Mouse (Mus musculus) kidney, postnatal 0 days (tissue): ENCODE data around the gene Sema4c. TPM values are rescaled to one million over a fixed set of nuclear protein-coding genes. Genes with fewer than 3 reads are reported as not detected.

Experiments used
- ATAC-seq: fragments of 200-750 bp; cut with Nextera tagmentation; replicated peaks from 2 replicates; pipeline ENCODE4 v1.8.0; 2017; ENCODE audit warnings: low read depth, moderate number of reproducible peaks, moderate TSS enrichment, moderate library complexity; ENCODE audit not compliant: low FRiP score
- DNase-seq: peaks from one replicate; pipeline ENCODE4 v3.0.0-alpha.2; 2016; ENCODE audit warnings: low spot score
- H3K27ac ChIP-seq: fragments of 300-500 bp; sonication (generic); 2 replicates; pipeline ENCODE4 v1.5.1; 2014; ENCODE audit warnings: mild to moderate bottlenecking
- H3K27me3 ChIP-seq: fragments of 300-500 bp; sonication (generic); 2 replicates; pipeline ENCODE4 v1.6.1; 2014; ENCODE audit warnings: low read length, mixed read lengths; ENCODE audit not compliant: insufficient read depth
- H3K36me3 ChIP-seq: fragments of 300-500 bp; sonication (generic); 2 replicates; pipeline ENCODE4 v1.6.1; 2014; ENCODE audit warnings: low read length, mixed read lengths; ENCODE audit not compliant: insufficient read depth
- H3K4me1 ChIP-seq: fragments of 300-500 bp; sonication (generic); replicated peaks from 2 replicates; pipeline ENCODE4 v1.6.1; 2014; ENCODE audit warnings: antibody characterized with exemption, low read length, mixed read lengths; ENCODE audit not compliant: insufficient read depth
- H3K4me2 ChIP-seq: fragments of 300-500 bp; sonication (generic); 2 replicates; pipeline ENCODE4 v1.6.1; 2014; ENCODE audit warnings: mild to moderate bottlenecking, low read length, moderate library complexity, mixed read lengths
- H3K4me3 ChIP-seq: fragments of 300-500 bp; sonication (generic); replicated peaks from 2 replicates; pipeline ENCODE4 v1.5.1; 2014; ENCODE audit warnings: low read depth, low read length
- H3K9ac ChIP-seq: fragments of 300-500 bp; sonication (generic); 2 replicates; pipeline ENCODE4 v1.6.1; 2014; ENCODE audit warnings: low read depth, low read length
- H3K9me3 ChIP-seq: fragments of 300-500 bp; sonication (generic); replicated peaks from 2 replicates; pipeline ENCODE4 v1.6.1; 2016; ENCODE audit warnings: low read length, inconsistent platforms, mixed read lengths
- CTCF ChIP-seq: IDR thresholded peaks from 2 replicates; pipeline ENCODE4 v1.5.1; 2016; ENCODE audit warnings: antibody characterized with exemption, low read depth, mild to moderate bottlenecking, moderate library complexity
- WGBS: fragments of 180-500 bp; shearing (Covaris S2); extraction: QIAGEN DNeasy Blood & Tissue Kit; methylation state at CpG from one replicate; pipeline ENCODE4 v1.1.7; 2014; 5-methylcytosine and 5-hydroxymethylcytosine counted together
- polyA plus RNA-seq: library from polyadenylated mRNA; unstranded; fragments of >200 nt; fragmentation: Nextera tagmentation; extraction: Ambion mirVana; gene quantifications from 2 replicates; pipeline ENCODE4 v1.2.1, GENCODE M21; 2015

Sema4c gene
- polyA plus RNA-seq, 1 experiment from 2014 or later, result 13.5 TPM

DNA sequence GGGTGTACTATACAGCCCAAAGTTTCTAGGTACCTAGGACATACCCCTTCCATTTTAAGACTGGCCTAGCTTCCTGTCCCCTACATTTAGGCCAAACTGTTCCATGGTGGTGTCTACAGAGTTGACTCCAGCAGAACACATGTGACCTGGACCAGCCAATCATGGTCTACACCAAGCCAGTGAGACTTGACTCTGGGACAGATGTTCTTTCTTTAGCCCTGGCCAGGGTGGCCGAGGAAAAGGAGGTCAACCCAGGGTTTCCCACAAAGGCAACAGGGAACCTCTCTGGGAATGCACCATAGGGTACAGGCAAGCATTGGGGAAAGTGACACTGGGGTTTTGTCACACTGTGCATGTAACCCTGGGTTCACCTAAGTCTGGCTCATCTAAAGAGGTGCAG, 14.6 kb upstream of the Sema4c start:
- H3K9ac ChIP-seq, result no peak overlapping the region
- H3K4me1 ChIP-seq, result peaks cover 47% of the 10 kb centered on the region
- no peak for TF ChIP-seq CTCF
- H3K4me3 ChIP-seq, result no peak overlapping the region
- H3K27ac ChIP-seq, result no peak overlapping the region
- no peaks in the 10 kb centered on the region for H3K27me3 ChIP-seq
- DNase-seq (no peak), ATAC-seq (no peak)
- H3K4me2 ChIP-seq, result no peak overlapping the region
- no peaks in the 10 kb centered on the region for H3K9me3 ChIP-seq
- H3K36me3 ChIP-seq, result no peaks in the 10 kb centered on the region
- WGBS, result 52% methylated on average over 1 of the region's 1 CpGs

DNA sequence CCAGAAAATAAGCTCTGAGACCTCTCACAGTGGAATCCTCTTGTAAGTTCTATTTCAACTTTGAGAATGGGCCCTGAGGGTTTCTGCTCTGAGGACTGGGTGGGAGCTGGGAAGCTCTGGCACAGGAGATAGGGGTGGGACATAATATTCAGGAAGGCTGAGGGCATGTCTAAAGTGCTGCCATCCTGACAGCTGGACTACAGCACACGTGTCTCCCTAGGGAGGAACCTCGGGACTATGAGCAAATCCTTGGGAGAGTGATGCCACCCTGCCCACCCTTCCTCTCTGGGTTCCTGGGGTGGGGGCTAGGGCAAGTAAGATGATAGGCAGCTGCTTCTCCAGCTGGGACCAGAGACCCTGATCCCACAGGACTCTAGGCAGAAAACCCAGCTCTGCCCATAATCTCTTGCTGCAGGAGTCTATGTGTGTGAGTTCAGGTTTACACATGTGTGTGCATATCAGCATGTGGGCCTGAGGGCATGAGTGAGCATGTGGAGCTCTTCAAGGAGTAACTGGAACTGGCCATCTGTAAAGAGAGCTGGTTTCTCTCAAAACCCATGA, 14.1 kb upstream of the Sema4c start:
- Histone ChIP-seq H3K36me3 (no peaks in the 10 kb centered on the region), H3K4me2 (no peak overlapping the region), H3K27me3 (no peaks in the 10 kb centered on the region), H3K4me1 (peaks cover 47% of the 10 kb centered on the region), H3K27ac (0 out of 2 replicates have a peak overlapping the region, but pooled peaks have one; percentile 15), H3K9ac (no peak overlapping the region), H3K4me3 (no peak overlapping the region), H3K9me3 (no peaks in the 10 kb centered on the region)
- DNase-seq, result no peak
- WGBS, result 55% methylated on average over 2 of the region's 2 CpGs
- ATAC-seq, result no peak
- no peak for TF ChIP-seq CTCF

DNA sequence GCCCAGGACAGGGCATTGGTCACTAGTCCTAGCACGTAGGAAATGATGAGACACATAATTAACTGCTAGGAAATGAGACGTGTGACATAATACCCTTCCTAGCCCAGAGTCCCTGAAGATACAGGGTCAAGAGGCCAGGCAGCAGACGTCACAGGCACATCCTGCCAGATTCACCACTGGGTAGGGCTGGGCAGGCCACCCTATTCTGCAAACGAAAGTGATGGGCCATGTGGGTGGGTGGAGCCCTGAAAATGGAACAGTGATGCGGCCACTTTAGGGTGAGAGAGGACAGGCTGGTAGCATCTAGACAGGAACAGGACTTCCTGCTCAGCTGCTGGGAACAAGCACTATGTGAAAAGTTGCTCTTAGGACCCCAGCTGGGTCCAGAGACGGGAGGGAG, 13.5 kb upstream of the Sema4c start:
- Histone ChIP-seq H3K4me2 (no peak overlapping the region), H3K36me3 (no peaks in the 10 kb centered on the region), H3K9me3 (no peaks in the 10 kb centered on the region), H3K4me3 (no peak overlapping the region), H3K27me3 (no peaks in the 10 kb centered on the region), H3K4me1 (peaks cover 44% of the 10 kb centered on the region), H3K9ac (no peak overlapping the region), H3K27ac (no peak overlapping the region)
- ATAC-seq (peak; percentile 40; the same call in 1 of the 2 replicates), DNase-seq (peak; percentile 63)
- no peak for TF ChIP-seq CTCF
- 37% methylated on average over 6 of the region's 6 CpGs for WGBS

DNA sequence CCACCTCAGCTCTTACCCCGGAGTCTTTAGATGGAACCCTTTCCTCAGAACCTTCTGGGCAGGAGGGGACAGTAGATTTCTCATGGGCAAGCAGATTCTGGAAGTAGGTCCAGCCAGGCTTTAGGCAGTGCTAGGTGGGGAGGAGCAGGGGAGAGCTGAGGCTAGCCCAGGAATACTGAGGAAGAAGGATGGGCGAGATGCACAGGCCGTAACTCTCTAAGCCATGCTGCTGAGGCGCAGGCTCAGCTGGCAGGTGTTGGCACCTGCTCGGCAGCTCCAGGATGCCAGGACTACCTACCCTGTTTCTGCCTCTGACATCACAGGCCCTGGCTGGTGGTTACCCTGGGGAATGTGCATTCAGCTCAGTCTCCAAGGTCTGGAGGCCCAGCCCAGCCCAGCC, 12.2 kb upstream of the Sema4c start:
- Histone ChIP-seq H3K27ac (no peak overlapping the region), H3K9me3 (no peaks in the 10 kb centered on the region), H3K9ac (no peak overlapping the region), H3K4me1 (peaks cover 38% of the 10 kb centered on the region), H3K4me3 (no peak overlapping the region), H3K4me2 (no peak overlapping the region), H3K27me3 (no peaks in the 10 kb centered on the region), H3K36me3 (no peaks in the 10 kb centered on the region)
- DNase-seq (no peak), ATAC-seq (no peak)
- TF ChIP-seq CTCF, result no peak
- 88% methylated on average over 5 of the region's 5 CpGs for whole genome bisulfite sequencing

DNA sequence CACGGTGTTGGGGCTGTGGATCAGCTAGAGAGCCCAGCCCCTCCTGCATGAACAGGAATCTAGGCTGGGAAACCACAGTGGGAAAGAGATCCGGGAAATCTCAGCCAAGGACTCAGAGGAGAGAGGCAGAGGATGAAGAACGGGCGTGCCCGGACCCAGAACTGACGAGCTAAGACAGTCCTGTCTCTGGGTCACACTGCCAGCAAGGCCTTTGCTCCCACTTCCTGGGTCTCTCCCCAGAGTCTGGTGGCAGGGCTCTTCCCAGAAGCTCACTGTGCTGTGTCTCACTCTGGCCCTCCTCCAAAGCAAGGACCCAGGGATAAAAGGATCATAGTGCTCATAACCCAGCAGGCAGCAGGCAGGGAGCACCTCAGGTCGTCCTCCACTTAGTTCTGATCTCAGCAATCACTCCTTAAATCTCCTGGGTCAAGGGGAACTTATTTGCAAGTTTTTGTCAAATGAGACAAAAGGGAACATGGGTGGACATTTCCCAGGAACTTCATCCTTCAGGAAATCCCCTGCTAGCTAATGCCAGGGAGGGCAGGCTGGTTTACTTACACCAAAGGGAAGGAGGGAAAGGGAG, 11.6 kb upstream of the Sema4c start:
- Histone ChIP-seq H3K27ac (peak overlapping the region; percentile 66), H3K4me2 (no peak overlapping the region), H3K4me1 (peaks cover 38% of the 10 kb centered on the region), H3K9ac (no peak overlapping the region), H3K27me3 (no peaks in the 10 kb centered on the region), H3K36me3 (no peaks in the 10 kb centered on the region), H3K9me3 (no peaks in the 10 kb centered on the region), H3K4me3 (no peak overlapping the region)
- DNase-seq, result no peak
- TF ChIP-seq CTCF, result no peak
- WGBS, result 33% methylated on average over 7 of the region's 7 CpGs
- ATAC-seq, result no peak

DNA sequence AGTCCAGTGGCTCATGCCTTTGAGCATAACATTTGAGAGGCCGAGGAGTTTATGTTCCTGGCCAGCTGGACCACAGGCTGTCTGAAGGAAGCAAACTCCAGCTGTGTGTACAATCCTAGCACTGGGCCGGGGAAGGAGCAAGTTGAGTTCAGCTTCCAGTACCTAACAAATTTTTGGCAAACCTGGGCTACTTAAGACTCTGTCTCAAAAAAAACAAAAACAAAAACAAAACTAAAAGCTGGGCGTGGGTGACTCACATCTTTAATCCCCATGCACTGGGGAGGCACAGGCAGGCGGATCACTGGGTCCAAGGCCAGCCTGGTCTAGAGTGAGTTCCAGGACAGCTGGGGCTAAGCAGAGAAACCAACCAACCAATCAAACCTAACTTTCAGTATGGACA, 10.6 kb upstream of the Sema4c start:
- Histone ChIP-seq H3K9ac (no peak overlapping the region), H3K36me3 (no peaks in the 10 kb centered on the region), H3K4me2 (no peak overlapping the region), H3K27ac (peak overlapping the region; percentile 66), H3K4me3 (no peak overlapping the region), H3K9me3 (no peaks in the 10 kb centered on the region), H3K4me1 (peaks cover 34% of the 10 kb centered on the region), H3K27me3 (no peaks in the 10 kb centered on the region)
- WGBS, result 45% methylated on average over 4 of the region's 4 CpGs
- peak; percentile 63 for DNase-seq
- no peak for TF ChIP-seq CTCF
- ATAC-seq, result no peak
